Mouse (Mus musculus) kidney, adult 8-10 months (tissue): ENCODE data around the gene Scn1a.

Source experiments
- DNase-seq, 2 experiments: peaks; one replicate each; pipeline ENCODE4 v3.0.0; 2022

The Scn1a gene

GRCm38 (mm10) chr2:66440711-66441110 is at the start of gene Scn1a:
Gene Scn1a (minus strand): TSS chr2:66440840.
- no peak for DNase-seq

- peak in 1 of 2 experiments; percentile 5 for DNase-seq
Measured at GRCm38 (mm10) chr2:66478395-66478794, 37.8 kb upstream of the Scn1a start.

- peak in 1 of 2 experiments; percentile 13 for DNase-seq
Measured at GRCm38 (mm10) chr2:66473181-66473822, 32.7 kb upstream of the Scn1a start.

GRCm38 (mm10) chr2:66465484-66465883 is 24.8 kb upstream of the Scn1a start:
- no peak for DNase-seq

- no peak for DNase-seq
Measured at GRCm38 (mm10) chr2:66464874-66465458, 24.3 kb upstream of the Scn1a start.

- no peak for DNase-seq
Measured at GRCm38 (mm10) chr2:66463916-66464315, 23.3 kb upstream of the Scn1a start.

GRCm38 (mm10) chr2:66462458-66462857 is 21.8 kb upstream of the Scn1a start:
- no peak for DNase-seq

- no peak for DNase-seq
Measured at GRCm38 (mm10) chr2:66439764-66440471, 722 bp downstream of the Scn1a start.

- DNase-seq: no peak
Measured at GRCm38 (mm10) chr2:66436286-66436685, 4.4 kb downstream of the Scn1a start.

GRCm38 (mm10) chr2:66409740-66410290 is 30.8 kb downstream of the Scn1a start:
- DNase-seq: peak; percentile 15 to 22

GRCm38 (mm10) chr2:66408899-66409739 is 31.5 kb downstream of the Scn1a start:
- DNase-seq: no peak

GRCm38 (mm10) chr2:66408456-66408855 is 32.2 kb downstream of the Scn1a start:
- no peak for DNase-seq

GRCm38 (mm10) chr2:66392586-66392985 is 48.1 kb downstream of the Scn1a start:
- DNase-seq: no peak

- DNase-seq: no peak
Measured at GRCm38 (mm10) chr2:66367957-66368356, 72.7 kb downstream of the Scn1a start.

GRCm38 (mm10) chr2:66350590-66350989 is 90.0 kb downstream of the Scn1a start:
- DNase-seq: no peak

- DNase-seq: no peak
Measured at GRCm38 (mm10) chr2:66346622-66347021, 94.0 kb downstream of the Scn1a start.

GRCm38 (mm10) chr2:66346181-66346580 is 94.5 kb downstream of the Scn1a start:
- DNase-seq: no peak

- no peak for DNase-seq
Measured at GRCm38 (mm10) chr2:66337406-66337805, 103.2 kb downstream of the Scn1a start.

- no peak for DNase-seq
Measured at GRCm38 (mm10) chr2:66336396-66336795, 104.2 kb downstream of the Scn1a start.

GRCm38 (mm10) chr2:66272551-66272950 is 168.1 kb downstream of the Scn1a start:
- DNase-seq: no peak

- DNase-seq: peak; percentile 96 to 97
Measured at GRCm38 (mm10) chr2:66256220-66257131, 184.2 kb downstream of the Scn1a start, which contains the start of gene Ttc21b. Gene Ttc21b (minus strand): TSS chr2:66256617.

GRCm38 (mm10) chr2:66244013-66244412 is 196.6 kb downstream of the Scn1a start:
- no peak for DNase-seq
